Mouse (Mus musculus): ENCODE data around the gene Ephb1. TPM values are rescaled to one million over a fixed set of nuclear protein-coding genes. Genes with fewer than 3 reads are reported as not detected.

Gene Ephb1
- polyA plus RNA-seq, 1 experiment from 2014 or later: 9.1 TPM

DNA sequence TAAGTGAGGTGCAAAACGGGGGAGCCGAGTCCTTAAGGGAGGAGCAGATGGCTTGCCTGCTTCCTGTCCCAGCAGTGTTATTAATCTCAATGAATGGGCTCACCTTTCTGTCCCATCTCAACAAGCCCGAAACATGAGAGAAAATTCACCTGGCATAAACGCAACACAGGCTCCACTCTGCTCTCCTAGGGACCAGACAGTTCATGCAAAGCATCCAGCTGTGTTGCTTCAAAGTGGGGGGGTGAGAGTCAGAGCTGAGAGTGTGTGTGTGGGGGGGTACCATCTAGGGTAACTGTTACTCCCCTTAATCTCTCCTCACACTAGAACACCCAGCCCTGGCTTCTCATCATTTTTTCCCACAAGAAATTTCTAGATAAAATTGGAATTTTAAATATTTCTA lies 354.8 kb downstream of the Ephb1 start:
- no peaks in the 10 kb centered on the region for H3K9me3 ChIP-seq
- no peaks in the 10 kb centered on the region for H3K27me3 ChIP-seq (ENCODE audit: poor library complexity, severe bottlenecking)
- H3K27ac ChIP-seq: no peak overlapping the region
- H3K4me3 ChIP-seq: no peak overlapping the region
- H3K4me1 ChIP-seq: peaks cover 8% of the 10 kb centered on the region
- peaks cover 2% of the 10 kb centered on the region for H3K36me3 ChIP-seq (replicated peaks)
- no peak for DNase-seq (ENCODE audit: extremely low spot score, low spot score)
- 88% methylated on average over 4 of the region's 4 CpGs for WGBS

DNA sequence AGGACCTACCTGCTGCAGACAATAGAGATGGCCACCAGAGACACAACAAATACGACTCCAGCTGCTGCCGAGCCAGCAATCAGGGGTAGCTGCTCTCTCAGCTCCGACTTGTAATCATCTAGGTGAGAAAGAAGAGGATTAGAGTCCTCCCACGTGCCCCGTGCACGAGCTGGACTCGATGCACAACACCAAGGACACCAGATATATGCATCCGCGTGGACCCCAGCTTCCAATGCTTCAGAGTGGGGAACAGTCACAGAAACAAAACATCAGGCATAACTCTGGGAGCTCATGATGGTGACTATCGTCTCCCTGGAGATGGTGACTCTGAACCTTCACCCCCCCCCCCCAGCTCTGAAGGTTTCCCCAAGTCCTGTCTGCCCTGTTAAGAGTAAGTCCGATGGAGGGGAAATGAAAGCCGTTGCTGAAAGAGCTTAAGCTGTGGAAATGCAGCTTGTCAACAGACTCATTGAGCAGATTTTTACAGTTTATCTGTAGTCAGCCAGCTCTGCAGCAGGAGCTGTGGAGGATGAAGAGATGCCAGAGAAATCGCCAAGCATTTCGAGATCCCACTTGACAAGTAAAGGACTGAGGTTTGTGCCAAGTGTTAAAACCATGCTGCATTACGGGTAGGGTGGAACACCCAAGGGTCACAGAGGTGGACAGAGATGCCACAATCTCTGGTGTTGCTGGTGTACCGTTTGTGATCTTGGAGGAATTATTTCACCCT lies 357.6 kb downstream of the Ephb1 start:
- 89% methylated on average over 16 of the region's 16 CpGs for WGBS
- Histone ChIP-seq H3K4me3 (no peak overlapping the region), H3K27ac (no peak overlapping the region), H3K4me1 (no peaks in the 10 kb centered on the region), H3K27me3 (ENCODE audit: poor library complexity, severe bottlenecking) (no peaks in the 10 kb centered on the region), H3K36me3 (replicated peaks) (peaks cover 2% of the 10 kb centered on the region), H3K9me3 (no peaks in the 10 kb centered on the region)
- DNase-seq (ENCODE audit: extremely low spot score, low spot score): no peak

DNA sequence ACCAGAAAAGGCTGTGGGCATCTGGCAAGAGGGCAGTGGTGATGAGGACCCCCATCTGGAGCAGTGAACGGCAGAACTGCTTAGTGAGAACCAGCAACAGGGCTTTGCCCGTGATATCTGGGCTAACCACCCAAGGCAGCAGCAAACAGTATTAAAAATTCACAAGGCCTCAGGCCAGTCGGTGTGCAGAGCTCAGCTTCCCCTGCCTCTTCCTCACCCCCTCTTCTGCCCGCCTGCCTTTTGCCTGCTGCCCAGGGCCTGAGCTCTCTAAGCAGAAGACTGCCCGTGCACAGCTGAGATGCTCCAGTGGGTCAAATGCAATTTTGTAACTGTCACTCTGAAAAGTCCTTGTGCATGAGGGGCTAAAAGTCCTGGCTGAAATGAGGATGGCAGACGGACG lies 358.3 kb downstream of the Ephb1 start:
- H3K4me3 ChIP-seq: no peak overlapping the region
- peaks cover 2% of the 10 kb centered on the region for H3K36me3 ChIP-seq (replicated peaks)
- H3K27me3 ChIP-seq (ENCODE audit: poor library complexity, severe bottlenecking): no peaks in the 10 kb centered on the region
- H3K4me1 ChIP-seq: no peaks in the 10 kb centered on the region
- no peaks in the 10 kb centered on the region for H3K9me3 ChIP-seq
- DNase-seq (ENCODE audit: extremely low spot score, low spot score): no peak
- H3K27ac ChIP-seq: no peak overlapping the region
- WGBS: 89% methylated on average over 7 of the region's 7 CpGs

DNA sequence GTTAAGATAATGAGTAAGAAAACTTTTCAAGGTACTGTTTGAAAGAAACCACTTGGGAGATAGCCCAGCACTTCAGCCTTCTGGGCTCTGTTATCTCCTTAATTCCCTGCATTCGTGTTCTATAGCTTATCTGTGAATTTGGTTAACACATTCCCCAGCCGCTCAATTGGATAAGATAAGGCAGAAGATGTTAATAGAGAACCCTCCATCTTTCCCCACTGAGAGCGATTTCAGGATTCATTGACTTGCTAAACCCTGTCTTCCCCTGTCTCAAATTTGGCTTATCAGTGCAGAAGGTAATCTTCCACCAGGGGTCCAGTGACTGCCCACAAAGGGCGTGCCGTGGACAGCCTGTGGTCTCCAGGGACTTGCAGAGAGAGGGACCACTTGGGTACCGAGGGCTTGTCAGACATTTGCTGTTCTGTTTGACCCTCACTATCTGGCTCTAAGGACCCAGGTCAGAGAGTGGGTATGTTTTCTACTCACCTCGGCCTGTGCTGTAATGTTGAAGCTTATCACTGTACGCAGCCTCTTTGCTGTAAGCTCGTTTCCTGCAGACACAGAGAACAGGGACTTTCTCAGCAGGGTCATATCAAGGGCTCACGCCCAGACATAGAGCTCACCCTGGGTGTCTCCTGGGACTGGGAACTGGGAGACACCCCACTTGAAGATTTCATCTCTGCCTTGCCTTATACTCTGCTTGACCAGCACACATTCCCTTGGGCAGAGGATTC lies 358.9 kb downstream of the Ephb1 start:
- Histone ChIP-seq H3K27ac (no peak overlapping the region), H3K36me3 (replicated peaks) (no peaks in the 10 kb centered on the region; the same call in 1 of the 2 replicates), H3K9me3 (no peaks in the 10 kb centered on the region), H3K4me3 (no peak overlapping the region), H3K27me3 (ENCODE audit: poor library complexity, severe bottlenecking) (no peaks in the 10 kb centered on the region), H3K4me1 (no peaks in the 10 kb centered on the region)
- DNase-seq (ENCODE audit: extremely low spot score, low spot score): no peak
- WGBS: 83% methylated on average over 10 of the region's 10 CpGs

DNA sequence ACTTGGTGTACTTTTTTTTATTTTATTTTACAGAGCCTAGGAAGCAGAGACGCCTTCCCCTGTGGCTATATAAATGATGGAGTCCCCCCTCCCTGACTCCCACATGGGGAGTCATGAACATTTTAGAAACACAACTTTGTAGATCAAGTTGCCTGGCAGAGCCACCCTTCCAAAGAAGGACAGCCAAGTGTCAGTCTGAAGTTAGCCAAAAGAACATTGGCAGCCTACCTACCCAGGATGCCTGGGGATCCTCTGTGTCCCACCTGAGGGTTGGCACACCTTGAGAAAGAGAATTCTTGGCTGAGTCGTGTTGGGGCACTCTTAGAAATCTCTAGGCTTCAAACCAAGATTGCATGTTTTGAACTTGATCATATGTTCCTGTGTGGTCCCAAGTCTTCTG lies 360.4 kb downstream of the Ephb1 start:
- no peaks in the 10 kb centered on the region for H3K27me3 ChIP-seq (ENCODE audit: poor library complexity, severe bottlenecking)
- H3K27ac ChIP-seq: no peak overlapping the region
- H3K4me3 ChIP-seq: no peak overlapping the region
- no peaks in the 10 kb centered on the region; the same call in 1 of the 2 replicates for H3K36me3 ChIP-seq (replicated peaks)
- DNase-seq (ENCODE audit: extremely low spot score, low spot score): no peak
- 89% methylated on average over 2 of the region's 2 CpGs for WGBS
- no peaks in the 10 kb centered on the region for H3K4me1 ChIP-seq
- no peaks in the 10 kb centered on the region for H3K9me3 ChIP-seq

DNA sequence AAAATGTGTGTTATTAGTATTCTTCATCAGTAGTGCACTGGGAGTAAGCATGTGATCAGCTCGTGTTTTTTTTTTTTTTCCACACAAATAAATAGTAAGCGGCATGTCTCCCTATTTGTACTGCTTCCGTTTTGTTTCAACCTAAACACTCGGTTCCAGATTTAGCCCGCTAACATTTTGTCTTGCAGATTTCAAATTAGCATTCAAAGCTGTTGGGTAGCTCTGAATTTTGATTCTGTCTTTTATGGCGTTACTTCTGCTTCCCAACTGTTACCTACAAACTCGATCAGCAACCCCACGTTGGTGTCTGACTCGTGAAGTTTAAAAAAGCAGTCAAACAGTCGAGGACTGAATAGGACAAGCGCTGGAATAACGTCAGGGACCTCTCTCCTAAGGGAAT lies 363.7 kb downstream of the Ephb1 start:
- Histone ChIP-seq H3K4me1 (no peaks in the 10 kb centered on the region), H3K27ac (no peak overlapping the region), H3K27me3 (ENCODE audit: poor library complexity, severe bottlenecking) (no peaks in the 10 kb centered on the region), H3K9me3 (no peaks in the 10 kb centered on the region), H3K4me3 (no peak overlapping the region), H3K36me3 (replicated peaks) (no peaks in the 10 kb centered on the region; the same call in 1 of the 2 replicates)
- no peak for DNase-seq (ENCODE audit: extremely low spot score, low spot score)
- WGBS: 91% methylated on average over 12 of the region's 12 CpGs

DNA sequence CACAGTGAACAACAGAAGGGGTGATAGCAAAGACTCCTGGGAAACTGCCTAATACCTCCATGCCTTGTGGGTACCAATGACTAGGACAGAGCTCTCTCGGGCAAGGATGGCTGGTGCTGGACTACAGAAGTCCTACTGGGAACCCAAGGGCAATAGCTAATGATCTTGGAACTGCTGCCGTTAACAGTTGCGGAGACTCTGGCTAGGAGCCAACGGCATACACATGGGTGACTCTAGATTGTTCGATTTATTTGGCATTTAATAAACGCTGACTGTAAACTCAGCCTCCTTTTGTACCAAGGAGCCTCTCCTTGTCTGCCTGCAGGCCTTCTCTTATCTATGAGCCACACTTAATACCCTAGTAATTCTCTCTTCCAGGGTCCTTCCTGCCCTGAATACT lies 364.5 kb downstream of the Ephb1 start:
- DNase-seq (ENCODE audit: extremely low spot score, low spot score): no peak
- Histone ChIP-seq H3K4me1 (no peaks in the 10 kb centered on the region), H3K9me3 (no peaks in the 10 kb centered on the region), H3K27ac (no peak overlapping the region), H3K27me3 (ENCODE audit: poor library complexity, severe bottlenecking) (no peaks in the 10 kb centered on the region), H3K36me3 (replicated peaks) (no peaks in the 10 kb centered on the region; the same call in 1 of the 2 replicates), H3K4me3 (no peak overlapping the region)
- WGBS: 97% methylated on average over 6 of the region's 6 CpGs

DNA sequence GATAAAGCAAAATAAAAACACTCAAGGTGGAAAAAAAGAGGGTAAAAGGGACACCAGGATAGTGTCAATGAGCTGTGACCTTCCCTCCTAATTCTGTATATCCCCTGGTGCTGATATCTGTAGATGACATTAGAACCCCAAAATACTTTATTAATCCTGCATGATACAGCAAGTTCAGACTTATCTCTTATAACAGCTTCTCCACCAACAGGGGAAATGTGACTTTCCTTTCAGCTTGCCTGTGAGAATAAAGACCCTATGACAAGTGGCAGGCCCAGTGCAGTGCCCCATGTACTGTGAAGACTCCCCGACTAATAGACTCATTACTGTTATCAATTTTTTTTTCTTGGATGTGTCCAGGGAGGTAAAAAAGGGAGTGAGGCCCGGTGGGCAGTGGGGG lies 367.6 kb downstream of the Ephb1 start:
- H3K27me3 ChIP-seq (ENCODE audit: poor library complexity, severe bottlenecking): no peaks in the 10 kb centered on the region
- H3K27ac ChIP-seq: no peak overlapping the region
- 85% methylated on average over 2 of the region's 2 CpGs for WGBS
- no peak overlapping the region for H3K4me3 ChIP-seq
- no peaks in the 10 kb centered on the region for H3K4me1 ChIP-seq
- no peaks in the 10 kb centered on the region for H3K9me3 ChIP-seq
- no peaks in the 10 kb centered on the region; the same call in 1 of the 2 replicates for H3K36me3 ChIP-seq (replicated peaks)
- DNase-seq (ENCODE audit: extremely low spot score, low spot score): no peak

DNA sequence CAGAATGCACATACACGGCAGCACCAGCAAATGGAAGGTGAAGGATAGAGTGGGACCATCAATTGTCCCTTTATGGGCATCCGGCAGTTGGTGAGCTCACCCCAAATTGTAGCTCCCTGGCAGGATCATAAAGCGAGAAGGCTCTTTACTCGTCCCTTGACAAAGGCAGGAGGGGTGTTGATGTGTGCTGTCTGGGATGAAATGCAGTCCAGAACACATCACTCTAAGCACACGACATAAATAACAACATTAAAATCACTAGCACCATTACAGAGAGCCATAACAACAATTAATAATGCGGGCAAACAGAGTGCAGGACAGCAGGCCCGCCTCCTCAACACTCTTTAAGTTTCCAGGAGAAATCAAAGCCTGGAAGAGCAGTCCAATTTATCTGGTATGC lies 372.1 kb downstream of the Ephb1 start:
- 85% methylated on average over 7 of the region's 7 CpGs for WGBS

DNA sequence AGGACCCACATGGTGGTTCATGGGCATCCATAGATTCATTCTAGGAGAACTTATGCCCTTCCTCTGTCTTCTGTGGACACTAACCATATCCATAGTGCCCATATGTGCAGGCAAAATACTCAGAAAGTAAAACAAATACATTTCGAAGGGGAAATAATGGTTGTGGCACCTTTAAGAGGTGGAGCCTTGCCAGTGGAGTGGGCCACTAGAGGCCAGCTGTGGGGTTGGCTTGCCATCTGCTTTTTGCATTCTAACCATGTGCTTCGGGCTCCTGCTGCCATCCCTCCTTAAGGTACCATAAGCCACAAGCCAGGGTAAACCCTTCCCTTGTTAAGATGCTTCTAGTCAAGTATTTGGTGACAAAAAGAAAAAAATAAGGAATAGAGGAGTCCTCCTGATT lies 373.3 kb downstream of the Ephb1 start:
- Histone ChIP-seq H3K4me1 (no peaks in the 10 kb centered on the region; the same call in 1 of the 2 replicates), H3K4me3 (no peak overlapping the region), H3K36me3 (replicated peaks) (no peaks in the 10 kb centered on the region), H3K9me3 (no peaks in the 10 kb centered on the region), H3K27me3 (ENCODE audit: poor library complexity, severe bottlenecking) (no peaks in the 10 kb centered on the region), H3K27ac (no peak overlapping the region)
- WGBS: 95% methylated on average over 2 of the region's 2 CpGs
- DNase-seq (ENCODE audit: extremely low spot score, low spot score): no peak

More for the DNA sequence above, 372.1 kb downstream of the Ephb1 start:
- Histone ChIP-seq H3K9me3 (no peaks in the 10 kb centered on the region), H3K36me3 (replicated peaks) (no peaks in the 10 kb centered on the region), H3K4me3 (no peak overlapping the region), H3K27me3 (ENCODE audit: poor library complexity, severe bottlenecking) (no peaks in the 10 kb centered on the region), H3K4me1 (no peaks in the 10 kb centered on the region; the same call in 1 of the 2 replicates), H3K27ac (no peak overlapping the region)
- no peak for DNase-seq (ENCODE audit: extremely low spot score, low spot score)

DNA sequence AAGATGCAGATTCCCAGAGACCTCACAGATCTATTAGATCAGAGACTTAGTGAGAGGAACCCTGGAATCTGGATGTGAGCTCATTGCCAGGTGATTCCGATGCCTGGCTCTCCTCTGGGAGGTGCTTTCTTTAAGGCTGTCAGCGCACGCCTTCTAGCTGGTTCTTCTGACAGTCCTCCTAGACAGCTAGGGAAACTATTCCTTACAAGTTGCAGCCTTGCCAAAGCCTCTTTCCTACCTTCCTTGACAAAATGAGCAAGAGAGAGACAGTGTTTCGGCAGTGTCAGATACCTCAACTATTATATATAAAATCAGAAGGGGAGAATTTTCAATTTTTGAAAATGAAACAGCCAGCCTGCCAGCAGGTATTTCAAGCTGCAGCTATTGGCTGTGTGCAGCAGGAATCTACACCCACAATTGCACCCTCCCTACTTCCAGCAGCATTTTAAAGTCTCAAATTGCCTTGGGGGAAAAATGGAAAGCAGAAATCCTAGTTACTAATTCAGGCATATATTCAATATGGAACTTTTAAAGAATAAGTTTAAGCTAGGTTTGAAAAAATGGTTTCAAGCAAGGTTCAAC lies 377.5 kb downstream of the Ephb1 start:
- Histone ChIP-seq H3K36me3 (replicated peaks) (no peaks in the 10 kb centered on the region), H3K4me3 (no peak overlapping the region), H3K9me3 (no peaks in the 10 kb centered on the region), H3K27me3 (ENCODE audit: poor library complexity, severe bottlenecking) (no peaks in the 10 kb centered on the region), H3K27ac (no peak overlapping the region), H3K4me1 (peaks cover 3% of the 10 kb centered on the region)
- DNase-seq (ENCODE audit: extremely low spot score, low spot score): no peak
- 92% methylated on average over 4 of the region's 4 CpGs for WGBS

DNA sequence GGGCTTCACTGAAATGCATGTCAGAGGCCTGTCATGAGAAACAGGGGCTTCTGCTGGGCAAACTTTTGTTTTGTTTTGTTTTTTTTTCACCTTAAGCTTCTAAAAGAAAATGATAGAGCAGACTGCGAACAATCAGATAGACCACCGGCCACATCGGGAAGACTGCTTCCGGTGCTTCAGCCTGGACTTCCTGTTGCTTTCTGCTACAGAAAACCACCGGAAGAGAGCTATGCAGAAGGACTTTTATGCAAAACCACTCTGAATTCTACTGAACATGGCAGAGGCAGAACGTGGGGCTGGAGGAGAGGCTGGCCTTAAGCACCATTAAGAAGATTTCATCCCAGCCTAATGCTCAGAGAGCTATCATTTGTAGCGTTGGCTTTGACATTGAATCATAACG lies 382.2 kb downstream of the Ephb1 start:
- 87% methylated on average over 8 of the region's 8 CpGs for WGBS
- H3K27me3 ChIP-seq (ENCODE audit: poor library complexity, severe bottlenecking): no peaks in the 10 kb centered on the region
- H3K9me3 ChIP-seq: no peaks in the 10 kb centered on the region
- H3K4me3 ChIP-seq: no peak overlapping the region
- H3K36me3 ChIP-seq (replicated peaks): no peaks in the 10 kb centered on the region
- H3K4me1 ChIP-seq: peaks cover 7% of the 10 kb centered on the region
- no peak for DNase-seq (ENCODE audit: extremely low spot score, low spot score)
- no peak overlapping the region for H3K27ac ChIP-seq

DNA sequence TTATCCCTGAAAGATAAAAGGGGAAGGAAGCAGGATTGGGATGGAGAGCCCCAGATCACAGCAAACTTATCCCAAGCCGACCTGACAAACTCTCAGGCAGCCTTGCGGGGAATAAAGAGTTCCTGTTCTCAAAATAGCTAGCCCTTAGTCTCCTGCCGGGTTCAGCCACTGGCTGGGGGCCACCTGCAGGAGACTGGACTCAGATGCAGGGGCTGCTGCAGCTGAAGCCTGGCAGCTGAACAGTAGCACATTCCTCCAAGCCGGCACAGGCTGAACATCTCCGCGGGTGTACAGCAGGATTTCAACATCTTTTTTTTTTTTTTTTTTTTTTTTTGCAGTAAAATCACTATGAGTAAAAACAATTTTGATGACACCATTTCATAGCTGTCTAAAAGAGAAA lies 382.7 kb downstream of the Ephb1 start:
- DNase-seq (ENCODE audit: extremely low spot score, low spot score): no peak
- H3K27me3 ChIP-seq (ENCODE audit: poor library complexity, severe bottlenecking): no peaks in the 10 kb centered on the region
- WGBS: 35% methylated on average over 6 of the region's 6 CpGs
- no peak overlapping the region for H3K4me3 ChIP-seq
- no peaks in the 10 kb centered on the region for H3K9me3 ChIP-seq
- no peak overlapping the region for H3K27ac ChIP-seq
- peaks cover 7% of the 10 kb centered on the region for H3K4me1 ChIP-seq
- H3K36me3 ChIP-seq (replicated peaks): no peaks in the 10 kb centered on the region

Measured in forebrain, embryonic 10.5 days (tissue).